Mouse (Mus musculus) E14TG2a.4 (cell line): Measurements from ENCODE around the gene Sertad3.

Experiments
- CTCF ChIP-seq: conservative IDR thresholded peaks from 2 replicates; pipeline ENCODE4 v1.5.1; 2014; ENCODE audit warnings: low read length
- POU5F1 ChIP-seq: IDR thresholded peaks from 2 replicates; pipeline ENCODE4 v1.6.1; 2014; ENCODE audit warnings: low read length, borderline replicate concordance

DNA sequence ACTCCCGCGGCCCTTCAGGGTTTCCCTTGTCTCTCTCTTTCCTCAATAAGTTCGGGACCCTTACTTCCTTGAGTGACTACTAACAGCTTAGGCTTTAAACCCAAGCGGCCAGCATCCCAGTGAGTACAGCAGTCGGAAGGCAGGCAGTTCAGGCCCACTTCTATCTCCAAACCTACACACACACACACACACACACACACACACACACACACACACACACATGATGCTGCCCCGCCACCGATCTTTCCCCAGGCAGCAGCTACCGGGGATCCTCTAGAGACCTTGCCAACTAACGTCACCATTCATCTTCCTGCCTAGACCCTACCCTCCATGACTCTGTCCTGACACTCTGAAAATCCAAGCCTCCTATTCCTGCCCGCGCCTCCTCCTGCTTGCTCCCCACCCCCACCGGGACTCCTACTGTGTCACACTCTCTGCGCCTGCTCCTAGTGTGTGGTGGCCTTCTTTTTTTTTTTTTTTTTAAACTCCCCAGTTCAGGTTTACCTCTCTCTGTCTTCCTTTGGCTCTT is 14.2 kb downstream of the Sertad3 start:
- TF ChIP-seq CTCF (no peak), POU5F1 (no peak)
